Comparison of ENCODE assay signal across 8 mouse cellular contexts in the genomic region with DNA sequence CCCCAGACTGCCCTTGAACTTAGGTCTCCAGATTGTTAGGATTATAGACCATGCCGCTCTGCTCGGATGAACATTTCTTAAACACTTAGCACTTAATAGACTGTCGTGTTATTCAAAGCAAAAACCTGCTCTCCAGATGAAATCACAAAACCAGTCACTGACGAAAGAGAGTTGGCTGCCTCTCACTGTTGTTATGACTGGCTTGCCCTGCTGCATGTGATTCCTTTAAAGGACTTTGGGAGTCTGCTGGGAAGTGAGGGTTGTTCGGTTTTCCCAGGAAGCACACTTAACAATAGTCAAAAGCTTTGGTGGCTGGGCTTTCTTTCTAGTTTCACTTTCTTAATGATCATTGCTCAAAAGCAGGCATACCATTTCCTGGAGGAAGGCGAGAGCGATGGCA.
DNase-seq lines count a peak whose midpoint lies in the region; ATAC-seq and TF ChIP-seq lines count a peak whose summit lies in the region.

No protein-coding gene starts in this region.

- 30% methylated on average over 7 of the region's 7 CpGs for WGBS in heart, embryonic 13.5 days
- WGBS in limb, embryonic 13.5 days = 30% methylated on average over 7 of the region's 7 CpGs
- 53% methylated on average over 7 of the region's 7 CpGs for WGBS in olfactory bulb, adult 2 months
- WGBS in cerebellum, adult 2 months = 56% methylated on average over 7 of the region's 7 CpGs

- no peak for TF ChIP-seq POLR2A in olfactory bulb, adult 2 months (IDR thresholded peaks at IDR 0.05; ENCODE audit: insufficient read depth, low read depth, low read length)
- no peak for TF ChIP-seq POLR2A in cerebellum, adult 2 months (IDR thresholded peaks at IDR 0.05; ENCODE audit: borderline replicate concordance, insufficient read depth, low read length)

- H3K36me3 ChIP-seq in heart, embryonic 13.5 days = no peaks in the 10 kb centered on the region
- no peaks in the 10 kb centered on the region for H3K36me3 ChIP-seq in limb, embryonic 13.5 days

- peak; percentile 27 for DNase-seq in retina, postnatal 1 day
- DNase-seq in retina, embryonic 14.5 days (ENCODE audit: low spot score) = no peak
- peak; percentile 34 for DNase-seq in brain, adult 2 months (ENCODE audit: low read depth, low spot score)
- no peak for DNase-seq in cerebellum, adult 2 months
- no peak for DNase-seq in layer of hippocampus, postnatal 25 days (ENCODE audit: extremely low spot score in 1 of 2, low spot score in 1 of 2)

- H3K27me3 ChIP-seq in heart, embryonic 13.5 days (replicated peaks) = no peaks in the 10 kb centered on the region
- H3K27me3 ChIP-seq in limb, embryonic 13.5 days = no peaks in the 10 kb centered on the region
- H3K27me3 ChIP-seq in cerebellum, adult 2 months (ENCODE audit: control insufficient read depth, insufficient read depth, low read length) = no peaks in the 10 kb centered on the region

- peak overlapping the region; percentile 83 for H3K27ac ChIP-seq in heart, embryonic 13.5 days (replicated peaks)
- peak overlapping the region; percentile 15; the same call in 1 of the 2 replicates for H3K27ac ChIP-seq in limb, embryonic 13.5 days
- peak overlapping the region; percentile 29 for H3K27ac ChIP-seq in olfactory bulb, adult 2 months (ENCODE audit: insufficient read depth, low read depth, low read length)
- H3K27ac ChIP-seq in cerebellum, adult 2 months (ENCODE audit: insufficient read depth, low read length) = no peak overlapping the region

- no peaks in the 10 kb centered on the region for H3K9me3 ChIP-seq in heart, embryonic 13.5 days
- no peaks in the 10 kb centered on the region for H3K9me3 ChIP-seq in limb, embryonic 13.5 days

- peak overlapping the region; percentile 62 for H3K4me2 ChIP-seq in heart, embryonic 13.5 days
- peak overlapping the region; percentile 39 for H3K4me2 ChIP-seq in limb, embryonic 13.5 days (replicated peaks)

- H3K4me1 ChIP-seq in heart, embryonic 13.5 days = peaks cover 62% of the 10 kb centered on the region
- H3K4me1 ChIP-seq in limb, embryonic 13.5 days = peaks cover 22% of the 10 kb centered on the region
- H3K4me1 ChIP-seq in olfactory bulb, adult 2 months (ENCODE audit: control insufficient read depth, insufficient read depth, low read length) = peaks cover 12% of the 10 kb centered on the region
- H3K4me1 ChIP-seq in cerebellum, adult 2 months (ENCODE audit: control insufficient read depth, insufficient read depth, low read length) = peaks cover 9% of the 10 kb centered on the region

- ATAC-seq in heart, embryonic 13.5 days (ENCODE audit: extremely low read depth, insufficient number of reproducible peaks, low FRiP score, low TSS enrichment) = no peak
- 0 out of 2 replicates have a peak, but pooled peaks have one; percentile 34 for ATAC-seq in limb, embryonic 13.5 days (ENCODE audit: low FRiP score, low read depth)

- H3K9ac ChIP-seq in heart, embryonic 13.5 days = peak overlapping the region; percentile 50
- H3K9ac ChIP-seq in limb, embryonic 13.5 days = no peak overlapping the region

- no peak for TF ChIP-seq CTCF in olfactory bulb, adult 2 months (IDR thresholded peaks at IDR 0.05; ENCODE audit: insufficient read depth, low read depth, low read length)
- TF ChIP-seq CTCF in cerebellum, adult 2 months (IDR thresholded peaks at IDR 0.05; ENCODE audit: borderline replicate concordance, insufficient read depth, low read depth, low read length) = no peak

- H3K4me3 ChIP-seq in heart, embryonic 13.5 days = peak overlapping the region; percentile 33
- H3K4me3 ChIP-seq in limb, embryonic 13.5 days = 0 out of 2 replicates have a peak overlapping the region, but pooled peaks have one; percentile 2
- H3K4me3 ChIP-seq in olfactory bulb, adult 2 months (ENCODE audit: insufficient read depth, low read depth, low read length) = no peak overlapping the region; the same call in 1 of the 2 replicates
- no peak overlapping the region for H3K4me3 ChIP-seq in cerebellum, adult 2 months (replicated peaks; ENCODE audit: insufficient read depth, low read depth, low read length)

Comparison
In these comparisons a context has a peak if more than half of its experiments do, and no peak if none do; other contexts are left out.
1. DNase-seq: peak in retina, postnatal 1 day (single experiment) and brain, adult 2 months (single experiment); none in retina, embryonic 14.5 days (single experiment), cerebellum, adult 2 months (0 of 2) and layer of hippocampus, postnatal 25 days (0 of 2).
2. H3K4me3 ChIP-seq: peak in heart, embryonic 13.5 days (single experiment) and limb, embryonic 13.5 days (single experiment); none in olfactory bulb, adult 2 months (single experiment) and cerebellum, adult 2 months (single experiment).